Mouse (Mus musculus): Measurements from ENCODE around the gene Thrb. TPM values are rescaled to one million over a fixed set of nuclear protein-coding genes. Genes with fewer than 3 reads are reported as not detected.

Gene Thrb
- polyA plus RNA-seq, 1 experiment = 0.01 TPM

DNA sequence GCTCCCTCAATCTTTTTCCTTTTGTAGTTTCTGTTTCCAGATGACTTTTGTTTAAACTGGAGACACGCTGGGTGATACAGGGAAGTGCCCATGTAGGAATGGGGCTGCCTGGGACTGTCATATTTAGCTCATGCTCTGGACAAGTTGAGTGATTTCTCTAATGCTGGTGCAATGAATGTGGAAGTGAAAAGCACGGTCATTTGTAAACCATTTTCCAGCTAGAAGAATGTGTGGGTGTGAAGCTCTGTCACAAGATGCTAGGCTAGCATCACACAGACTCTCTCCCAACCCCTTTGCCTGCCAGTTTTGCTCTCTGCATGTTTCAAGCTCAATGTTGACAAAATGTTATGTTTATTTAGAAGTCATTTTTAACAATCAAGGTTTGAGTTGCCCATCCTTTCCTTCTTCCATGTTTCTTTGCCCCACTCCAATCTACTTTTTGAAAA lies 83.7 kb downstream of the Thrb start:
- no peaks in the 10 kb centered on the region for H3K27me3 ChIP-seq (ENCODE audit: control insufficient read depth)
- no peak for TF ChIP-seq TAL1 (IDR thresholded peaks at IDR 0.05; ENCODE audit: low read length)
- TF ChIP-seq GATA1 (IDR thresholded peaks at IDR 0.05; ENCODE audit: low read length) = no peak
- H3K9me3 ChIP-seq (ENCODE audit: control insufficient read depth, low read length) = no peaks in the 10 kb centered on the region
- no peak overlapping the region for H3K4me3 ChIP-seq (replicated peaks)
- no peaks in the 10 kb centered on the region for H3K36me3 ChIP-seq (ENCODE audit: control insufficient read depth)
- H3K4me1 ChIP-seq (ENCODE audit: control insufficient read depth) = no peaks in the 10 kb centered on the region

DNA sequence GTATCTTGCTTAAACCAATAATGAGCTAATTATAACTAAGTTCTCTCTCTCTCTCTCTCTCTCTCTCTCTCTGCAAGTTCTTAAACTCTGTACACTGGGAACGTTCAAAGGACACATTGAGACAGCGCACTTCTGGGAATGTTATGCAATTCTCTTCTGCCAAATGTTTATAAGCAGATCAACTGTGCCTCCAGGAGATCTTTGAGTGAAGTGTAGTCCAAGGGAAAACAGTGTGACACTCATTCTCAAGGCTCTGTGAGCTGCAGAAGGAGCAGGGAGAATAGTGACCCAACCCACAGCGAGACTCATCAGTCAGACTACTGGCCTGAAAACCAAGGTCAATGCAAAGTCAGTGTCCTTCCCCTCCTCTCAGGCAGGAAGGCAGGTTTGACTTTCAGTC lies 87.9 kb downstream of the Thrb start:
- Histone ChIP-seq H3K9me3 (ENCODE audit: control insufficient read depth, low read length) (no peaks in the 10 kb centered on the region), H3K36me3 (ENCODE audit: control insufficient read depth) (no peaks in the 10 kb centered on the region), H3K27me3 (ENCODE audit: control insufficient read depth) (no peaks in the 10 kb centered on the region), H3K4me3 (replicated peaks) (no peak overlapping the region), H3K4me1 (ENCODE audit: control insufficient read depth) (no peaks in the 10 kb centered on the region)
- no peak for TF ChIP-seq GATA1 (IDR thresholded peaks at IDR 0.05; ENCODE audit: low read length)
- TF ChIP-seq TAL1 (IDR thresholded peaks at IDR 0.05; ENCODE audit: low read length) = no peak

DNA sequence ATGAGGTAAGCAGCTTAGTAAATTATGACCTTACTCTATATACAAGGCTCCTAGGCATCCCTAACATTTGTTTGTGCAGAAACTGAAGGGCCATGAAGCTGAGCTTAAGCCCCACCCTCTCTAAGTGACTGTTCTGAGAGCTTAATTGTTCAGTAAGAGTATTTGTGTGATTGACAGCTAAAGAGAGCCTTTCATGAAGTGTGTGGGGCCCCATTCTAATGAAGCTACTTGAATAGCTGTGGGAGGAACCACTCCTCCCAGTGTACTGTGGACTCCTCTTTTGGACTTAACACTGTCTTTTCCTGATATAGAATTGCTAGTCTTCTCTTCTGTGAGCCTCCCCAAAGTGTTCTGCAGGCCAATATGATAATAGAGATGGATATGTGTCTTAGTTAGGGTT lies 88.9 kb downstream of the Thrb start:
- H3K4me1 ChIP-seq (ENCODE audit: control insufficient read depth) = no peaks in the 10 kb centered on the region
- no peaks in the 10 kb centered on the region for H3K27me3 ChIP-seq (ENCODE audit: control insufficient read depth)
- H3K4me3 ChIP-seq (replicated peaks) = no peak overlapping the region
- H3K9me3 ChIP-seq (ENCODE audit: control insufficient read depth, low read length) = no peaks in the 10 kb centered on the region
- no peaks in the 10 kb centered on the region for H3K36me3 ChIP-seq (ENCODE audit: control insufficient read depth)
- TF ChIP-seq GATA1 (IDR thresholded peaks at IDR 0.05; ENCODE audit: low read length) (no peak), TAL1 (IDR thresholded peaks at IDR 0.05; ENCODE audit: low read length) (no peak)

DNA sequence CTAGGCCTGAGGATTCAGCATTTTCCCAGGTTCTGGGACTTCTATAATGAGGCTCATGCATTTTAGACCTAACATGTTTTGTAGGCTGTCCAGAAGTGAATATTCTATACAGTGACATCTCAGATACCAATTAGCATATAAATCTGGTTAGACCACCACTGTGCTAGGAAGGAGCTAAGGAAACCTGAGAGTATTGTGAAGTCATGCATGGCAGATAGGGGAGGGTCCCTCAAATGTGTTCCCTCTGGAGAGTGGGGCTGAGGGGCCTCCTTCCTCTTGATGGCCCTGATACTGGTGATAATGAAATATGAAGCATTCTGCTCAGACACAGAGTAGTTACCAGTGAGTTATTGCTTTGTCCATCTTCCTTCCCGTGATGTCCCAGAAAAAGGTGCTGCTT lies 91.8 kb downstream of the Thrb start:
- no peaks in the 10 kb centered on the region for H3K4me1 ChIP-seq (ENCODE audit: control insufficient read depth)
- H3K4me3 ChIP-seq (replicated peaks) = no peak overlapping the region
- no peaks in the 10 kb centered on the region for H3K36me3 ChIP-seq (ENCODE audit: control insufficient read depth)
- no peaks in the 10 kb centered on the region for H3K9me3 ChIP-seq (ENCODE audit: control insufficient read depth, low read length)
- no peaks in the 10 kb centered on the region for H3K27me3 ChIP-seq (ENCODE audit: control insufficient read depth)
- no peak for TF ChIP-seq GATA1 (IDR thresholded peaks at IDR 0.05; ENCODE audit: low read length)
- no peak for TF ChIP-seq TAL1 (IDR thresholded peaks at IDR 0.05; ENCODE audit: low read length)

DNA sequence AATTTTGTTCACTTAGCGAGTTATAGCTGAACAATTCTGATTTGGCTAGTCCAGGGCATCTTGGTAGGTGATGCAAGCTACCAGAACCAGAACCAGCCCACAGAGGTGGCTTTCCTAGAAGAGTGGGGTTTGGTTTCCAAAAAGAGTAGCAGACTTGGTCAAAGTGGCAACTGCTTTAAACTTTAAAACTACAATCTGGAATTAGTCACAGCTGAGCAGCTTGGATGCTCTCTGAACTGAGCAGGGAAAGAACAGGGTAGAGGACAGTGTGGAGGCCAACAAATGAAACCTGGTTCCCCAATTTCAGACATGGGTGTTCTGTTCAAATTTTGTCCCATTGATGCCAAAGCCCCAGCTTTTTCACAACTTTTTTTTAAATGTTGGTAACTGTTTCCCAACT lies 93.4 kb downstream of the Thrb start:
- H3K4me1 ChIP-seq (ENCODE audit: control insufficient read depth) = no peaks in the 10 kb centered on the region
- H3K27me3 ChIP-seq (ENCODE audit: control insufficient read depth) = no peaks in the 10 kb centered on the region
- TF ChIP-seq GATA1 (IDR thresholded peaks at IDR 0.05; ENCODE audit: low read length) (no peak), TAL1 (IDR thresholded peaks at IDR 0.05; ENCODE audit: low read length) (no peak)
- H3K4me3 ChIP-seq (replicated peaks) = no peak overlapping the region
- H3K36me3 ChIP-seq (ENCODE audit: control insufficient read depth) = no peaks in the 10 kb centered on the region
- H3K9me3 ChIP-seq (ENCODE audit: control insufficient read depth, low read length) = no peaks in the 10 kb centered on the region

DNA sequence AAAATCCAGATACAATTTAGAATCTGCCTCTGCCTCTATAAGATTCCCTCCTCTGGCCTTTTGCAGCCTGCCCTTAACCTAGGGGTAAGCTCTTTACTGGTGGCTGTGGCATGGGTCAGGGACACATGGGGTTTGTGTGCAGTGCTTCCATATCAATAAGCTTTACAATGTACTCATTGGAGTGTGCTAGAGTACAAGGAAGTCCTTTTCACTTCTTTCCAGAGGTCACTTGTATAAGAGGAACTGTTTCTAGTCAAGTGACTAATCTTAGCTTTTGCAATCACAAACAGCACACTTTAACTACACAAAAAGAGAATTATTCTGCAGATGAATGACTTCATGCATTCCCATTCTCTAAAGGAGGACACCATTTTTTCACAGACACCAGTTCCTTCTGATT lies 96.7 kb downstream of the Thrb start:
- no peak overlapping the region for H3K4me3 ChIP-seq (replicated peaks)
- TF ChIP-seq GATA1 (IDR thresholded peaks at IDR 0.05; ENCODE audit: low read length) (no peak), TAL1 (IDR thresholded peaks at IDR 0.05; ENCODE audit: low read length) (no peak)
- H3K9me3 ChIP-seq (ENCODE audit: control insufficient read depth, low read length) = no peaks in the 10 kb centered on the region
- no peaks in the 10 kb centered on the region for H3K36me3 ChIP-seq (ENCODE audit: control insufficient read depth)
- H3K27me3 ChIP-seq (ENCODE audit: control insufficient read depth) = no peaks in the 10 kb centered on the region
- H3K4me1 ChIP-seq (ENCODE audit: control insufficient read depth) = no peaks in the 10 kb centered on the region

DNA sequence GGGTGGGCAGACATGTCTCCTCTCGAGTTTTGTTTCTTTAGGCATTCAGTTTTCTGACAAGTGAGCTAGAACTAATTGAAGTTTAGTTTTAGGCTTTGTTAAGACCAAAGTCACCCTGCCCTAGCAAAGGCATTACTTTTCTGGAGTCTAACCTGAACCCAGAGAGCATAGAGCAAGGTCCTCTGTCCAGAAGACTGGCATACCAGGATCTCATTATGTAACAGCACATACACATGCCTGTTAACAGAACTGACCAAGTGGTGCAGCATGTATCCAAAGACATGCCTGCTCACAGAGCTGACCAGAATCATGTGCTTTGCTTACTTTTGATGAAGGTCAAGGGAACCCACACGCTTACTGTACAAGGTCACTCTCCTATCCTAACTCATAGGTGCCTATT lies 107.9 kb downstream of the Thrb start:
- H3K9me3 ChIP-seq (ENCODE audit: control insufficient read depth, low read length) = no peaks in the 10 kb centered on the region
- H3K27me3 ChIP-seq (ENCODE audit: control insufficient read depth) = no peaks in the 10 kb centered on the region
- no peaks in the 10 kb centered on the region for H3K36me3 ChIP-seq (ENCODE audit: control insufficient read depth)
- H3K4me1 ChIP-seq (ENCODE audit: control insufficient read depth) = no peaks in the 10 kb centered on the region
- TF ChIP-seq TAL1 (IDR thresholded peaks at IDR 0.05; ENCODE audit: low read length) = no peak
- no peak overlapping the region for H3K4me3 ChIP-seq (replicated peaks)

DNA sequence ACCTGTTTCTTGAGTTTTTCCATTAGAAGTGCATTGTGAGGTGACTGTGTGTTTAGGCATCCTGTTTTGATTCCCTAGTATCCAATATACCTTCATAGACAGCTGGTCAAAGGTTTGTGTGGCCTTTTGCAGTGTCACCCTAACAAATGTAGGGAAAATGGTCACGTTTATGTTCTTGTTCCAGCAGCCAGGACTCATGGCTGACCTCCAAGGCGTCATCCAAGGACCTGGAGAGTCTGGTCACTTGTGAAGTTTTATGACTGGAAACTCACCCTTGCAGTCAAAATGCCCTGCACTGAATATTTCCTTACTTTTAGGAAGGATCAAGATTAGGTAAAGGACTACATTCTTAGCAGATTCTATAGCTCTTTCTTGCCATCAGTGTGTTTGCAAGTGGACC lies 114.3 kb downstream of the Thrb start:
- no peaks in the 10 kb centered on the region for H3K9me3 ChIP-seq (ENCODE audit: control insufficient read depth, low read length)
- H3K36me3 ChIP-seq (ENCODE audit: control insufficient read depth) = no peaks in the 10 kb centered on the region
- TF ChIP-seq GATA1 (IDR thresholded peaks at IDR 0.05; ENCODE audit: low read length) (no peak), TAL1 (IDR thresholded peaks at IDR 0.05; ENCODE audit: low read length) (no peak)
- H3K4me1 ChIP-seq (ENCODE audit: control insufficient read depth) = no peaks in the 10 kb centered on the region
- no peak overlapping the region for H3K4me3 ChIP-seq (replicated peaks)
- no peaks in the 10 kb centered on the region for H3K27me3 ChIP-seq (ENCODE audit: control insufficient read depth)

DNA sequence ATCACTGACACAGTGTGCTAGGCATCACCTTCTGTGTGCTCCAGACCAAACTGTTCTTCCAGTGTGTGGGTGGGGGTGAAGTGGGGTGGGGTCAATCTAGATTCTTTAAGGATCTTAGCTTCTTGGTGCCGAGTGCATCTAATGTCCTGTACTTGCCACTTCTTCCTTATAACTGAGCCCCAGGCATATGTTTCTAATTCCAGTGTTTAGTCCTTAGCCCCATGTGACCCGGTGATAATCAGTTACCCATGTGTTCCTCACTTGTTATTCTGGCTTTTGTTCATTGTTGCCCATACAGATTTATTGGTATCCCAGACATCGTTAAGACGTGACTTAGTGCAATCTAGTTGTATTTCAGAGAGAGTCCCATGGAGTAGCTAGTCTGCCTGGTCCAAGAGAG lies 121.9 kb downstream of the Thrb start:
- Histone ChIP-seq H3K9me3 (ENCODE audit: control insufficient read depth, low read length) (no peaks in the 10 kb centered on the region), H3K27me3 (ENCODE audit: control insufficient read depth) (no peaks in the 10 kb centered on the region), H3K36me3 (ENCODE audit: control insufficient read depth) (no peaks in the 10 kb centered on the region), H3K4me3 (replicated peaks) (no peak overlapping the region), H3K4me1 (ENCODE audit: control insufficient read depth) (no peaks in the 10 kb centered on the region)
- TF ChIP-seq TAL1 (IDR thresholded peaks at IDR 0.05; ENCODE audit: low read length) (no peak), GATA1 (IDR thresholded peaks at IDR 0.05; ENCODE audit: low read length) (no peak)

DNA sequence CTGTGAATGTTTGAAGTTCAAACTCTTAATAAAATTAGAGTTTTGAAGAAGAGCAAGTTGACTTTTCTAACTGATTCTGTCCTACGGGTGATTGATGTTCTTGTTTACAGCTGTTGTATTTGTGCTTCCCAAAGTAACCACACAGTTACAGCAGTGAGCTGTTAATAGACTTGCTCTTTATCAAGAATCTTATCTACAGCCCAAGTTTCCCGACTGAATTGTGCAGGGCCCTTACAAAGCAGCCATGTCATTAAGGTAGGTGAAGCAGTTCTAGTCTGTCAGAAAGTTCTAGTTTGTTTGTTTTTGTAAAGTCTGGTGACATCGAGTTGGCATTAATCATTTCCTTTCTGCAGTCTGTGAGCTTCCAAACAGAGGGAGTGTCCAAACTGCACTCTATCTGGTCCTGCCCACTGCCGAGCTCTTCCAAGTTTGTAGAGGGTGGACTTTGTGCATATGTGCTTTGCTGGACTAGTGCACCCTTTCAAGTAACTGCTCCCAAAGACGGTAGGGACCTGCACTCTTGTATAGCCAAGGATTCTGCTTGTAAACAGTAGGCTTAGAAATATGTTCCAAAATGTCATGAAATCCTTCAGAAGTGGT lies 124.2 kb downstream of the Thrb start:
- H3K36me3 ChIP-seq (ENCODE audit: control insufficient read depth) = no peaks in the 10 kb centered on the region
- H3K4me3 ChIP-seq (replicated peaks) = no peak overlapping the region
- TF ChIP-seq TAL1 (IDR thresholded peaks at IDR 0.05; ENCODE audit: low read length) (no peak), GATA1 (IDR thresholded peaks at IDR 0.05; ENCODE audit: low read length) (no peak)
- no peaks in the 10 kb centered on the region for H3K4me1 ChIP-seq (ENCODE audit: control insufficient read depth)
- H3K9me3 ChIP-seq (ENCODE audit: control insufficient read depth, low read length) = no peaks in the 10 kb centered on the region
- H3K27me3 ChIP-seq (ENCODE audit: control insufficient read depth) = no peaks in the 10 kb centered on the region
